Mouse (Mus musculus) E14TG2a.4 (cell line): ENCODE results near the gene Ubqln2.

Experiments used
- CTCF ChIP-seq: conservative IDR thresholded peaks from 2 replicates; pipeline ENCODE4 v1.5.1; 2014; ENCODE audit warnings: low read length
- NANOG ChIP-seq: IDR thresholded peaks from 2 replicates; pipeline ENCODE4 v1.6.1; 2014; ENCODE audit warnings: borderline replicate concordance, low read length, mixed read lengths

DNA sequence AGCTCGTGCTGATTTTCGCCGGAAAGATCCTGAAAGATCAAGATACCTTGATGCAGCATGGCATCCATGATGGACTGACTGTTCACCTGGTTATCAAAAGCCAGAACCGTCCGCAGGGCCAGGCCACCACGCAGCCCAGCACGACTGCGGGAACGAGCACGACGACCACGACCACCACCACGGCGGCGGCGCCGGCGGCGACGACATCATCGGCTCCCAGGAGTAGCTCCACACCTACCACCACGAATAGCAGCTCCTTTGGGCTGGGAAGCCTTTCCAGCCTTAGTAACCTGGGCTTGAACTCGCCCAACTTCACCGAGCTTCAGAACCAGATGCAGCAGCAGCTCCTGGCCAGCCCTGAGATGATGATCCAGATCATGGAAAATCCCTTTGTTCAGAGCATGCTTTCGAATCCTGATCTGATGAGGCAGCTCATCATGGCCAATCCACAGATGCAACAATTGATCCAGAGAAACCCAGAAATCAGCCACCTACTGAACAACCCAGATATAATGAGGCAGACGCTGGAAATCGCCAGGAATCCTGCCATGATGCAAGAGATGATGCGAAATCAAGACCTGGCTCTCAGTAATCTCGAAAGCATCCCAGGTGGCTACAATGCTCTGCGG is 752 bp downstream of the Ubqln2 start:
- TF ChIP-seq CTCF (no peak), NANOG (no peak)
